Mouse (Mus musculus) cerebellum, postnatal 36 days (tissue): ENCODE measurements at regions not wholly inside any gene's neighbourhood (a gene's known extent, or its start where the extent isn't known, plus 50 kb on each side); places are given as distances from the start of the nearest gene placed in this dataset.
A peak's percentile ranks its signal among the peaks of the same experiment; 100 is the strongest.

Source experiments
- DNase-seq, 2 experiments: peaks; one replicate each; pipeline ENCODE4 v3.0.0; 2021 to 2022; ENCODE audit warnings: mixed read lengths in 2 of 2

GRCm38 (mm10) chr3:17795271-17796260, 152.6 kb upstream of the Cypt12 start:
- DNase-seq: peak in 1 of 2 experiments; percentile 33

DNA sequence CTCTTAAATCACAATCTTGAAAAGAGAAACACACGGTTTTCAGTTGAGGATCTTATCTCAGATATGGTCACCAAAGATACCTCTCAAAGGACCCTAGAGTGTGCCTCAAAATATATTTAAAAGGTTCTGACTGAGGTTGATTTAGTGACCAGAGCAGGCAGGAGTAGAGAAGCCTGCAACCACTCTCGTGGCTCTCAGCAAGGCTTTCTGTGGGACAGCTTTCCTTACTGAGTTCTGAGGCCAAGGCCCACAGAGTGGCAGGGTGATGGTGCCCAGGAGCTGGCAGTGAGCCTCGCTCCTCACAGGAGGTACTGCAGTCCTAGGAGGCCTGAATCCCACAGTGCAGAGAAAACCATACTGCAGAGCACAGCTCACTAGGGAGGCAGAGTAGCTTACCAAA, 151.4 kb upstream of the Cypt12 start:
- DNase-seq: peak; percentile 57 to 58

DNA sequence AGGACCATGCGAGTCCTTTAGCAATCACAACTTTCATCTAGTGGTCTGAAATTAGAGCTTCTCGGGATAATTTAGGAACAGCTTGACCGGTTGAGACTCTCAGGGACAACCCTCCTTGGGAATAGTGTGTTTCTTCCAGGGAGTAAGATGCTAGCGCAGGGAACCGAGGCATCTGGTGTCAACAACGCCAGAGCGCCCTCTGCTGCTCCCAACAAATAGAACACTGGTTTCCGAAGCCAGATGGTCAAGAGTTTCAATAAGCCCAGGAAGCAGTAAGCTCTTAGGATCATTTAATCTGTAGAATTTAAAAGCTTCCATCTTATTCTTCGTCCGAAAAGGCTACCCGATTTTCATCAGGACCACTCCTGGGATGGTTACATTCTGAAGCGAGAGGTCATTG, 149.8 kb upstream of the Cypt12 start:
- DNase-seq: peak; percentile 86 to 90

DNA sequence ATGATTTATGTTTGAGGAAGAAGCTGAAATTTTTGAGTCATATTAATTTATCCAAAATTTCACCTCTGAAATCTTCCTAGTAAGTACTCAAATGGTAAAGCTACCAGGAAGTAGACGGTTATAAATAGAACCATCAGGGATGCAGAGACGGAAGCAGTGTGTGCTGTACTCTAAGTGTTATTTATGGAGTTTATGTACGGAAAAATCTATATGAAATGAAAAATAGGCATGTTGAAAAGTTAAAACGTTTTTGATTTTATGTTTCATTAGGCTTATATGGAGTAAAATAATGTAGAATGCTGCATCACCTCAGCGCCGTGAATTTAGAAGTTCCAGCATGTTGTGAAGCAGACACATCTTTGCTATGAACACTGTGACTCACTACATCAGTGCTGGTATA, 149.1 kb upstream of the Cypt12 start:
- DNase-seq: no peak

GRCm38 (mm10) chr3:17800810-17801209, 147.4 kb upstream of the Cypt12 start:
- DNase-seq: no peak

DNA sequence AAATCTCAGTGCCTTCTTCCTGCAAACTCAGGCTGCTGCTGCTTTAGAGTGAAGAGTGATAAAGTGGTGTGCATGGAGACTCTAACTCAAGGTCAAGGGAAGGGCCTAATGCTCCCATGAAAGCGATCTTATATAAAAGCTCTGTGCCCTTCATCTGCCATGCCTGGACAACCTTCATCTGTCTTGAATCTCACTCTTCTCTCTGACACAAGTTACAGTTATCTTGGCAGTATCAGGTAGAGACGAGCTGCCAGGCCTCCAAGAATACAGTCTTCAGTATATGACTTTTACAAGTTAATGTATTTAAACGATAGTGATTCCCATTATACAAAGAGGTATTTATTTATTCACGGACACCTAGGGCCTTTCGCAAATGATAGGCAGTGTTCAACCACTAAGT, 146.7 kb upstream of the Cypt12 start:
- no peak for DNase-seq

GRCm38 (mm10) chr3:17805185-17805584, 143.0 kb upstream of the Cypt12 start:
- no peak for DNase-seq

- no peak for DNase-seq
These were observed 136.9 kb upstream of the Cypt12 start for GRCm38 (mm10) chr3:17811290-17811689.

GRCm38 (mm10) chr3:17824201-17824600, 124.0 kb upstream of the Cypt12 start:
- no peak for DNase-seq

DNA sequence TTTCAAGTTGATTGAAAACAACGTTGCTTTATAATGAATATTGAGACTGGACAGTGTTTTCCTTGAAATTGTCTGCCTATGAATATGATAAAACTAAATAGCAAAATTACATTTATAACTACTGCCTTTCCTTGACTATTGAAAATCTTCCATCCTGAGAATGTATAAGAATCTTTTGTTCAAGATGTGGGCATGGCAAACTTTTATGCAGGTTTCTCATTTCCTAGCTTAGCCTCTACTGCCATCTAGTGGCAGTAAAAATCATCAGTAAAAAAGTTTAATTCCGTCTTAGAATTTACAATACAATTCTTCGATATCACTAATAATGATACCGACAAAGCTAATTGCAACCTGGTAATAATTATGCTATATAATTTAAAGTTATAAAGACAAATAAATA, 123.5 kb upstream of the Cypt12 start:
- DNase-seq: no peak

DNA sequence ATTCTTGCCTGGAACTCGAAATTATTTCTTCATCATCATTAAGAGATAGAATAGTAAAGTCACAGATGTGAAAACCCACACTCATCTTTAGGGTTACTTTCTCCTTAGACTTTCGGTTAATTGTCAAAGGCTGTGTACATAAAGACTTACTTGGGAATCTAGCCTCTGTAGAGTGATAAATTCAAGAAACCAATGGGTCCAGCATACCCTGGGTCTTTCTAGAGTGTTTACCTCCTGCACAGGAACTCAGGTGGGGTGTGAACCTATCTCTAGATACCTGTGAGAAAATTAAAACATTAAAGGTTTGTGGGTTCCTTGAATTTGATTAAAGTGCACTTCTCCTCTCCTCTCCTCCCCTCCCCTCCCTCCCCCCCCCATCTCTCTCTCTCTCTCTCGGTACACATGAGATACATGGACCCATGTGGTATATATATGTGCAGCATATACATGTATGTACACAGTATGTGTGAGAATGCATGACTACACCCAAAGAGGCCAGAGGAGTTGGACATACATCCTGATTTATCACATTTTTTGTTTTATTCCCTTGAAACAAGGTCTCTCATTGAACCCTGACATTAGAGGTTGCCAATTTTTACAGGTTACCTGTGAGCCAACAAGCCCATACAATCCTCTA, 122.8 kb upstream of the Cypt12 start:
- no peak for DNase-seq

GRCm38 (mm10) chr3:17834706-17835105, 113.5 kb upstream of the Cypt12 start:
- peak; percentile 37 to 76 for DNase-seq

DNA sequence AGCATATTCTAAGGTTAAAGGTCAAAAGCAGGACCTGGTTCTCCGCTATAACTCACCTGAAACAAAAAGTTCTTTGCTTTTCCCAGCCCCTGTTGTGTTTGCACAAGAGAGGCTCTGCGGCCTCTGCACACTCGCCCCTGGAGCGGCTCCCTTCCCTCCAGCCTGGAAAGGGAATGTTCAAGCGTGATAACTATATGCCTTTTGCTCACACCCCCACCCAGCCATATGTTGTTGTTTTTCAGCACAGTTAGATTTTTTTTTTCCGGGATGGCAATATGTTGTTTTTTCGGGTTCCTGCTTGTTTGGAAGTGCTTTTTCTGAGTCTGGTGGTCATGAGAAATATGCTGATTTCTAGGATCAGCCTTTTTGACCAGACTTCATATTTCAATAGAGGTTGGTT, 100.6 kb upstream of the Cypt12 start:
- peak; percentile 15 to 22 for DNase-seq

GRCm38 (mm10) chr3:17848181-17848580, 100.0 kb upstream of the Cypt12 start:
- DNase-seq: peak; percentile 33 to 46

- no peak for DNase-seq
These were observed 85.8 kb upstream of the Cypt12 start for GRCm38 (mm10) chr3:17862367-17862766.

DNA sequence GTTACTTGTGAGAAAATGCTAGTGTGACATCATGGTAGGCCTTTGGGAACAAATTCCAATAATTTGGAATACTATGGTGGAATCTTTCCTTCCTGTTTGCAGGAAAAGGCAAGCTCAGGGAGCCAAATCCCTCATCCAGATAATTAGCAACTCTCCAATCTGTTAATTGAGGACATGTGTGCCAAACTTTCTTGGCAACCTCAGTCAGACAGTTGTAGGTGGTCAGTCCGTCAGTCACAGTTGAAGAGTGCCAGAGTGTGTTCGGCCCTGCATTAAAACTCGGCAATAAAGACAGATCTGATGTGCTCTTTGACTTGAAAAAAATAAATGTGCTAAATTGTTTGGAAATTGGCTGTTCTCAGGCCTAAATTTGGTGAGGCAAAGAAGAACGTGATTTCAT, 83.1 kb upstream of the Cypt12 start:
- peak; percentile 24 to 49 for DNase-seq

- peak; percentile 25 to 41 for DNase-seq
These were observed 77.2 kb upstream of the Cypt12 start for GRCm38 (mm10) chr3:17870895-17871482.

- DNase-seq: no peak
These were observed 52.3 kb upstream of the Cypt12 start for GRCm38 (mm10) chr3:17895869-17896268.

DNA sequence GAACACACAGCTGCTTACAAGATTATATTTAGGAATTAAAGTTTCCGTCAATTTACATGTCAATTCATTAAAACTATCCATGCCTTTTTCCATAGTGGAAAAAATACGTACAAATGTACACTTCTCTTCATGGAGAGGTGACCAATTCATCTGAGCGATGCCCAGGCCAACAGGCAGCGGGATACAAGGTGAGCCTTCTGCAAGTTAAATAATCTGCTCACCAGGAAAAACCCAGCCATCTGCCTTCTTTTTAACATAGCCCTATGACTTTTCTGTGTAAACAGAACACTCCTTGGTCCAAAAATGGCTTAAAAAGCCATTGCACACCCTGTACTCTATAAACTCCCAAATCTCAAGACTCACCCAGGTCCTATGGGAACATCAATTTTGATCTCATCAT, 51.5 kb upstream of the Cypt12 start:
- peak; percentile 59 to 69 for DNase-seq
